Mouse (Mus musculus) spleen, adult 2 months (tissue): ENCODE data around the gene Prox1. TPM values are rescaled to one million over a fixed set of nuclear protein-coding genes. Genes with fewer than 3 reads are reported as not detected.

ENCODE experiments used
- DNase-seq, 2 experiments: peaks; one replicate each; pipeline versions ENCODE4 v3.0.0 to v3.0.0-alpha.2; 2012 to 2021; ENCODE audit warnings: low spot score in 2 of 2, low read depth in 1 of 2
- H3K27ac ChIP-seq: fragments of 200-500 bp; 2 replicates; pipeline ENCODE4 v1.5.1; 2012; ENCODE audit warnings: low read length, inconsistent platforms; ENCODE audit not compliant: insufficient read depth
- H3K27me3 ChIP-seq: fragments of 200-500 bp; 2 replicates; pipeline ENCODE4 v1.6.1; 2012; ENCODE audit warnings: mild to moderate bottlenecking, moderate library complexity, low read length, inconsistent platforms; ENCODE audit not compliant: control insufficient read depth, insufficient read depth
- H3K36me3 ChIP-seq: fragments of 200-500 bp; 2 replicates; pipeline ENCODE4 v1.6.1; 2012; ENCODE audit warnings: mild to moderate bottlenecking, low read length, inconsistent platforms; ENCODE audit not compliant: control insufficient read depth, insufficient read depth
- H3K4me1 ChIP-seq: fragments of 200-500 bp; 2 replicates; pipeline ENCODE4 v1.6.1; 2011; ENCODE audit warnings: inconsistent platforms; ENCODE audit not compliant: control insufficient read depth, insufficient read depth, insufficient read length
- H3K4me3 ChIP-seq: fragments of 200-500 bp; 2 replicates; pipeline ENCODE4 v1.5.1; 2011; ENCODE audit warnings: mild to moderate bottlenecking, inconsistent platforms; ENCODE audit not compliant: insufficient read depth, insufficient read length; ENCODE audit errors: extremely low read depth
- CTCF ChIP-seq: fragments of 200-500 bp; IDR thresholded peaks from 2 replicates; pipeline ENCODE4 v1.5.1; 2011; ENCODE audit warnings: mild to moderate bottlenecking, inconsistent platforms; ENCODE audit not compliant: insufficient read depth, insufficient read length, insufficient replicate concordance; ENCODE audit errors: extremely low read depth
- POLR2A ChIP-seq: fragments of 200-500 bp; IDR thresholded peaks from 2 replicates; pipeline ENCODE4 v1.6.1; 2011; ENCODE audit warnings: low read depth, low read length, inconsistent platforms
- WGBS: fragments of 180-500 bp; shearing (Covaris S2); methylation state at CpG from one replicate; pipeline ENCODE4 v1.1.7; 2018; 5-methylcytosine and 5-hydroxymethylcytosine counted together
- polyA plus RNA-seq: library from polyadenylated mRNA; depleted of rRNA; stranded (reverse); fragments of >200 nt; gene quantifications from 2 replicates; pipeline ENCODE4 v1.2.3, GENCODE M21; 2012

Prox1 gene
- polyA plus RNA-seq, 1 experiment, result 1.6 TPM

DNA sequence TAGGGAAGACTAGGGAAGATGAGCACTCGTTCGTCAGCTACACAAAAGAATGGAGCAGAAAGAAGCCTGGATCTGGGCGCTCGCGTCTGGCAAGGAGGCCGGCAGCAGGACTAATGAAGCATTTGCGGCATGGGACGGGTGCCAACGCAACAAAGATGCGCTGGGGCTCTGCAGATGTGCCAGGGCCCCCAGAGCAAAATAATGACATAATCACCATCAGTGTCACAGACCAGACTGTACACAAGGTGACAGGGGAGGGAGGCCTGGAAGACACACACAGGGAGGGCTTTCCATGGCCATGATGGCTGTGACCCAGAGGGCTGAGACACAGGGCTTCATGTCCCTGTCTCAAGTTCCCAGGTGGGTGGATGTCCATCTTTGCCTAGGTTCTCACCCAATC lies 32.6 kb downstream of the Prox1 start:
- TF ChIP-seq CTCF, result no peak
- TF ChIP-seq POLR2A, result no peak
- 96% methylated on average over 10 of the region's 10 CpGs for WGBS
- Histone ChIP-seq H3K27me3 (no peaks in the 10 kb centered on the region), H3K36me3 (no peaks in the 10 kb centered on the region), H3K27ac (no peak overlapping the region), H3K4me3 (no peak overlapping the region), H3K4me1 (no peaks in the 10 kb centered on the region)
- no peak for DNase-seq

DNA sequence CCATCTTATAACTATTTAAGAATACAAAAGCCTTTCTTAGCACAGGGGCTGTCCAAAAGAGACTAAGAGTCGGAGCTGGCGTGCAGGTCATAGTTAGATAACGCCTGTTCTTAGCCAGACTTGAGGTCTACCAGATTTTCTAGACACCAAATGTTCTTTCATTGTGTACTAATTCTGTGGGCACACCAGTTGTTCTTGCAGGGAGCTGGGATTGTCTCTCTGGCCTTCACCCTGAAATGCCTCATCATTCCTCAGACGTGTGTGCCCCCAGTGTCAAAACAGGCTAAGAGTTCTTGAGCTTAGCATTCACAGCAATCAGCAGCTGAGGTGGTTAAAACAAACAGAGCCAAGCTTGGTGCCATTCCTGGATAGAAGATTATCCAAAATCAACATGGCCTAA lies 37.6 kb downstream of the Prox1 start:
- Histone ChIP-seq H3K27me3 (no peaks in the 10 kb centered on the region), H3K4me3 (no peak overlapping the region), H3K36me3 (no peaks in the 10 kb centered on the region), H3K4me1 (no peaks in the 10 kb centered on the region), H3K27ac (no peak overlapping the region)
- TF ChIP-seq POLR2A (no peak), CTCF (no peak)
- DNase-seq, result no peak
- WGBS, result 83% methylated on average over 4 of the region's 4 CpGs

DNA sequence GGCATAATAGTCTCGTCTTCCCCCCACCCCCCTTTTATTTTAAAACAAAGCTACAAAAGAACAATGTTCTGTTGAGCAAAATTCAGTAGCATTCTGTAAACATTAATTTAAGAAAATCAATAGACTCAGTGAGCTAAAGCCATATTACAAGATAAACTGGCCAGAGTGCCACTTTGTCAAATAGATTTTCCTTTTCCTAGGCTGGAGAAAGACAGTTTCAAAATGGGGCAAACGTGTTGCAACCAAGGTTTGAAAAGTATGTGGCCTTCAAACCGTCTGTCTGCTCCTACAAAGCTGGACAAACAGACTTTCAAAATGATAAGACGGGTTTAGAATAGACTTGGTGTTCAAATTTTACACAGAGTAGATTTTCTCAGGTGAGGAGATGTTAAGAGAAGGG lies 39.6 kb downstream of the Prox1 start:
- no peak overlapping the region for H3K27ac ChIP-seq
- TF ChIP-seq CTCF (no peak), POLR2A (no peak)
- H3K4me1 ChIP-seq, result no peaks in the 10 kb centered on the region
- no peak for DNase-seq
- no peaks in the 10 kb centered on the region for H3K36me3 ChIP-seq
- no peak overlapping the region for H3K4me3 ChIP-seq
- 77% methylated on average over 4 of the region's 4 CpGs for WGBS
- no peaks in the 10 kb centered on the region for H3K27me3 ChIP-seq

DNA sequence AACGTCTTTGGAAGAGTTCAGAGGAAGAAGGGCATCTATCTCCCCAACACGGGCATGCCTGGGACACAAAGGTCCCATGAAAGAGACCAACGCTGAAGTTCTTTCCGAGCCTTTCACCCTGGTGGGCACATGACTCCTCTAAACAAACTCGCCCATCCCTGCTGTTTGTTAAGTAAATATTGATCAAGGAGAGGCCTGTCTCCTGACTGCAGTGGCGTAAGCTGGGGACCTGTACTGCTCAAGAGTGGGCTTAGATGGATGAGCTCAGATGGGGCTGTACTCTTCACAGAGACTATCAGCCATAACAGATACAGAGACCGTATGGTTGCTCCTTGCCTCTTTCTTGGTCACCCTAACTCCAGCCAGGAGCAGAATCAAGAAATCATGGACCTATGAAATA lies 41.0 kb downstream of the Prox1 start:
- Histone ChIP-seq H3K4me1 (no peaks in the 10 kb centered on the region), H3K36me3 (no peaks in the 10 kb centered on the region), H3K27ac (no peak overlapping the region), H3K4me3 (no peak overlapping the region), H3K27me3 (no peaks in the 10 kb centered on the region)
- TF ChIP-seq CTCF, result no peak
- TF ChIP-seq POLR2A, result no peak
- DNase-seq, result no peak
- WGBS, result 86% methylated on average over 7 of the region's 7 CpGs

DNA sequence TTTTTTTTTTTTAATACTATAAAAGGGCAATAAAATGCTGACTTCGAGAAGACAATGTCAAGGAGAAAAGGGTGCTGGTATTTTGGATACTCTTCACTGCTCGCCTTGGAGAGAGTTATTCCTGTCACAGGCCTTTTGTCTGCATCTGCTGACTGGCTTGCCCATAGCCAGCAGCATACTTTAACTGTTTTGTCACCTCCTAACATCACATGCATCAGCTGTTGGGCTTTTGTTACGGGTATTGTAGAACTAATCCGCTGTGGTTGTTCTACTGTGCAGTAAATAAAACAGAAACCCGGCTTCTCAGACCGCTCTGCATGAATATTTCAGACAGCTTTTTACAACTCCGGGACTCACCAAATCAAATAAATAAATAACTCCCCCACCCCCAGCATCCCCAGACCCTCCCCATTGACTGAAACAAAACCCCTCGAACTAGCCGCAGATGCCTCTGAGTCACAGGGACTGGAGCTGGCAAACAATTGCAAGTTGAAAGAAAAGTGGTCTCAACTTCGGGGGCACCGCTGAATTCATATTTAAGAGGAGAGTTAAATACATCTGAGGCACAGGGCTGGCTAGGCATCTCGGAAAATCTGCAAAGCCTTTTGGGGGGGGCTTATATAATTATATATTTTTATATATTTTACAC lies 41.7 kb downstream of the Prox1 start:
- Histone ChIP-seq H3K27me3 (no peaks in the 10 kb centered on the region), H3K4me1 (no peaks in the 10 kb centered on the region), H3K36me3 (no peaks in the 10 kb centered on the region), H3K4me3 (no peak overlapping the region), H3K27ac (no peak overlapping the region)
- no peak for DNase-seq
- 68% methylated on average over 12 of the region's 12 CpGs for WGBS
- TF ChIP-seq CTCF (no peak), POLR2A (no peak)

DNA sequence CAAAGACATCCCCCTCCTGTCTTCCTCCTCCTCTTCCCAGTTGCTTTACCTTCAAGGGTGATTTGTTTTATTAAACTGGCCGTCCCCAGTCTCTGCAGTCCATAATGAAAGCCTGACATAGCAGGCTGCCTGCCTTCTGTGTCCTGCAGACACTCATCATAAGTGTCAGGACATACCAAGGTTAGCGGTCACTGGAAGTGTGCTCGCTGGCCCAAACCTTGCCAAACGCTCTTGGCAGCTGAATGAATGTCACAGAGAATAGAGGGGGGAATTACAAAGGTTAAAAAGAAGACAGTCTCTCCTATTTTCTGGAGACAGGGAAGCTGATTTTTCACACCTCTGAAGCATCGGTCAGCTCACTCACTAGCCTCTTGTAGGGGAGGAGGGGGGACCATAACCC lies 42.6 kb downstream of the Prox1 start:
- no peak for DNase-seq
- Histone ChIP-seq H3K4me1 (no peaks in the 10 kb centered on the region), H3K4me3 (no peak overlapping the region), H3K27ac (no peak overlapping the region), H3K36me3 (no peaks in the 10 kb centered on the region), H3K27me3 (no peaks in the 10 kb centered on the region)
- 78% methylated on average over 5 of the region's 5 CpGs for WGBS
- TF ChIP-seq CTCF (no peak), POLR2A (no peak)

DNA sequence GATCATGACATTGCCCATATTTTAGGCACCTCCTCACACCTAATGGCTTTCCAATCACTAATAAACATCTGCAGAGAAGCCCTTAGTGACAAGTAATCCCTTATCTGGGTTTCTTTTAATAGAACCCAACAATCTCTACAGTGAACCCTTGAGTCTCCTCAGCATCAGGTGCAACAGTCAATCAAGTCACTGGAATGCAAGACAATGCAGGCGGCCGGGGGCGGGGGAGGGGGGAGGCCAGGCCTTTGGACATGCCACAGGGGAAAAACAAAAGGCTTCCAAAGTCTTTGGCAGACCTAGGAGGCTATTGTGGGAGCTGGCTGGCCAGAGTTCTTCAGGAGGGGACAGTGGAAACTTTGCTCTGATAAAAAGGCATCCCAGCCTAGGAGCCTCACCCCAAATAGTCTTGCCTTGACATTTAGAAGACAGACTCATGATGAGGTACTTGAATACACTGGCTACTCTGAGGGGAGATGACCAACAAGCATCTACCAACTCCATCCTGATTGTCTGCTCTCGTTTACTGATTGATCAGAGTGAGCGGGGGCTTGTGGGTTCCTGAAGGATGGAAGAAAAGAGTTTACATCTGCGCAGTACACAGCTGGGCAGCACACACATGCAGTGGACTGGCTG lies 43.2 kb downstream of the Prox1 start:
- WGBS, result 76% methylated on average over 6 of the region's 6 CpGs
- DNase-seq, result no peak
- no peaks in the 10 kb centered on the region for H3K27me3 ChIP-seq
- H3K27ac ChIP-seq, result no peak overlapping the region
- TF ChIP-seq CTCF (no peak), POLR2A (no peak)
- no peaks in the 10 kb centered on the region for H3K36me3 ChIP-seq
- H3K4me3 ChIP-seq, result no peak overlapping the region
- no peaks in the 10 kb centered on the region for H3K4me1 ChIP-seq
